ENCODE assay signal across 19 mouse cellular contexts in the genomic region with DNA sequence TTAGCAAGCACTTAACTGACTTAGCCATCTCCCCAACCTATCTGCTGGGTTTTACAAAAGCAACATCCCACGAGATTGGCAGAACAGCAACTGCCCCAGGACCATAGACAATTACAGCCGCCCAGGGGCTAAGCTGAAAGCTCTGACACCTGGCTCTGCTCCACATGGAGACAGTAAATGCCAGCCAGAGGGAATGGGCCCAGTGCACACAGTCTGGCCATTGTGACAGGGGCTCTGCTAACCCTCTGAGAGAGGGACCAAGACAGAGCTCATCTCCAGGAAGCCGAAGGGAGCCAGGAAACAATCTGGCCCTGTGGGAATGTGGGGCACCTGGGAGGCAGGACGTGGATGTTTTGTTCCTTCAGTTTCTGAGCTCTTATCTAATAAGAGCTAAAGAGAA. TPM values are rescaled to one million over a fixed set of nuclear protein-coding genes. Genes with fewer than 3 reads are reported as not detected.
DNase-seq lines count a peak whose midpoint lies in the region; ATAC-seq lines count a peak whose summit lies in the region.
"Had no signal": no experiment of that assay in that cellular context is flagged by ENCODE, and none has a peak within 500 bp of the region (broad histone marks: within the 10 kb centered on the region; RNA-seq: fewer than 3 reads in every experiment).

No protein-coding gene starts in this region.

- H3K9ac ChIP-seq in hindbrain, embryonic 13.5 days, result no peak overlapping the region
- no peak overlapping the region for H3K9ac ChIP-seq in neural tube, embryonic 15.5 days (replicated peaks)
- H3K9ac ChIP-seq: embryonic facial prominence, embryonic 15.5 days; liver, postnatal 0 days; neural tube, embryonic 13.5 days; stomach, embryonic 15.5 days had no signal

- intact Hi-C loops in left cerebral cortex, postnatal 4 days (cut with DNase I), result no loop called here
- intact Hi-C loops in left cerebral cortex, postnatal 14 days (cut with DNase I), result no loop called here

- H3K27me3 ChIP-seq in hindbrain, embryonic 13.5 days, result no peaks in the 10 kb centered on the region
- H3K27me3 ChIP-seq in limb, embryonic 10.5 days (ENCODE audit: low read depth, poor library complexity, severe bottlenecking), result 0 out of 2 replicates have a peak, but pooled peaks cover 4% of the 10 kb centered on the region
- H3K27me3 ChIP-seq in neural tube, embryonic 15.5 days (replicated peaks), result no peaks in the 10 kb centered on the region
- H3K27me3 ChIP-seq: embryonic facial prominence, embryonic 15.5 days; neural tube, embryonic 13.5 days; stomach, embryonic 15.5 days had no signal

- DNase-seq in left cerebral cortex, postnatal 4 days, result peak; percentile 50
- DNase-seq in left cerebral cortex, postnatal 14 days (ENCODE audit: low spot score in 2 of 2), result no peak
- DNase-seq in limb, embryonic 10.5 days (ENCODE audit: low spot score), result no peak
- no peak for DNase-seq in B cell, adult 2 months
- DNase-seq in frontal cortex, adult 2 months (ENCODE audit: extremely low spot score in 1 of 2, low spot score in 1 of 2), result no peak
- DNase-seq: adrenal gland, postnatal 25 days; cerebellum, adult 11-12 months; kidney, adult 18-20 months; kidney, postnatal 10 days; liver, postnatal 0 days; lung, postnatal 10 days; thymus, adult 2 months had no signal

- H3K9me3 ChIP-seq in hindbrain, embryonic 13.5 days, result no peaks in the 10 kb centered on the region
- no peaks in the 10 kb centered on the region for H3K9me3 ChIP-seq in limb, embryonic 10.5 days (replicated peaks)
- no peaks in the 10 kb centered on the region for H3K9me3 ChIP-seq in neural tube, embryonic 15.5 days (replicated peaks)
- H3K9me3 ChIP-seq: embryonic facial prominence, embryonic 15.5 days; neural tube, embryonic 13.5 days; stomach, embryonic 15.5 days had no signal

- H3K27ac ChIP-seq in hindbrain, embryonic 13.5 days, result peak overlapping the region; percentile 27
- H3K27ac ChIP-seq in limb, embryonic 10.5 days, result peak overlapping the region; percentile 54
- H3K27ac ChIP-seq in neural tube, embryonic 15.5 days (replicated peaks), result peak overlapping the region; percentile 25; the same call in 1 of the 2 replicates
- H3K27ac ChIP-seq: embryonic facial prominence, embryonic 15.5 days; layer of hippocampus, adult 2 months; neural tube, embryonic 13.5 days; stomach, embryonic 15.5 days had no signal

- no peaks in the 10 kb centered on the region for H3K36me3 ChIP-seq in hindbrain, embryonic 13.5 days
- H3K36me3 ChIP-seq in limb, embryonic 10.5 days, result no peaks in the 10 kb centered on the region
- H3K36me3 ChIP-seq in neural tube, embryonic 15.5 days, result no peaks in the 10 kb centered on the region
- H3K36me3 ChIP-seq: embryonic facial prominence, embryonic 15.5 days; neural tube, embryonic 13.5 days; stomach, embryonic 15.5 days had no signal

- H3K4me2 ChIP-seq in hindbrain, embryonic 13.5 days, result no peak overlapping the region
- H3K4me2 ChIP-seq in neural tube, embryonic 15.5 days, result no peak overlapping the region
- H3K4me2 ChIP-seq: embryonic facial prominence, embryonic 15.5 days; neural tube, embryonic 13.5 days; stomach, embryonic 15.5 days had no signal

- WGBS in hindbrain, embryonic 13.5 days, result 28% methylated on average over 4 of the region's 4 CpGs
- WGBS in limb, embryonic 10.5 days, result 41% methylated on average over 4 of the region's 4 CpGs
- WGBS in neural tube, embryonic 15.5 days, result 19% methylated on average over 4 of the region's 4 CpGs

- H3K4me1 ChIP-seq in hindbrain, embryonic 13.5 days (replicated peaks), result peaks cover 13% of the 10 kb centered on the region
- H3K4me1 ChIP-seq in limb, embryonic 10.5 days, result peaks cover 35% of the 10 kb centered on the region
- H3K4me1 ChIP-seq in neural tube, embryonic 15.5 days, result peaks cover 16% of the 10 kb centered on the region
- H3K4me1 ChIP-seq: embryonic facial prominence, embryonic 15.5 days; stomach, embryonic 15.5 days had no signal

- ATAC-seq in hindbrain, embryonic 13.5 days (ENCODE audit: low FRiP score), result 0 out of 2 replicates have a peak, but pooled peaks have one; percentile 49
- 0 out of 2 replicates have a peak, but pooled peaks have one; percentile 55 for ATAC-seq in neural tube, embryonic 15.5 days (ENCODE audit: low FRiP score)
- ATAC-seq: activated CD4-positive, CD25-positive, alpha-beta regulatory T cell, adult 4 months; liver, postnatal 0 days had no signal

- no peak overlapping the region for H3K4me3 ChIP-seq in hindbrain, embryonic 13.5 days
- no peak overlapping the region for H3K4me3 ChIP-seq in limb, embryonic 10.5 days
- H3K4me3 ChIP-seq in neural tube, embryonic 15.5 days (replicated peaks), result no peak overlapping the region
- H3K4me3 ChIP-seq: embryonic facial prominence, embryonic 15.5 days; layer of hippocampus, adult 2 months; neural tube, embryonic 13.5 days; stomach, embryonic 15.5 days had no signal

RNA-seq across cellular contexts. Expression of a gene that starts 13.6 kb away (rescaled TPM):
- total RNA-seq in left cerebral cortex, postnatal 4 days (2021), result 10 to 100 TPM; 17.4 to 19.3 TPM
- 10 to 100 TPM; 22.0 to 25.2 TPM for total RNA-seq in left cerebral cortex, postnatal 14 days (2021)
- 32.3 and 33.8 TPM in 2 replicates for polyA plus RNA-seq in hindbrain, embryonic 13.5 days (2015; fragmentation: Nextera tagmentation; extraction: Ambion mirVana)
- 18.4 and 20.2 TPM in 2 replicates for polyA plus RNA-seq in limb, embryonic 10.5 days (2016; fragmentation: Nextera tagmentation; extraction: Ambion mirVana)
- polyA plus RNA-seq in neural tube, embryonic 15.5 days (2015; fragmentation: Nextera tagmentation; extraction: Ambion mirVana), result 33.1 and 36.9 TPM in 2 replicates
- polyA plus RNA-seq in frontal cortex, adult 2 months (2012; rRNA removed), result 47.9 and 51.5 TPM in 2 replicates

RNA-seq across cellular contexts. Expression of a gene that starts 46.6 kb away (rescaled TPM):
- total RNA-seq in left cerebral cortex, postnatal 4 days (2021), result 1 to 10 TPM; 7.8 to 8.4 TPM
- total RNA-seq in left cerebral cortex, postnatal 14 days (2021), result 1 to 10 TPM; 4.2 to 5.2 TPM
- 7.0 and 8.0 TPM in 2 replicates for polyA plus RNA-seq in hindbrain, embryonic 13.5 days (2015; fragmentation: Nextera tagmentation; extraction: Ambion mirVana)
- 5.6 and 7.8 TPM in 2 replicates for polyA plus RNA-seq in limb, embryonic 10.5 days (2016; fragmentation: Nextera tagmentation; extraction: Ambion mirVana)
- polyA plus RNA-seq in neural tube, embryonic 15.5 days (2015; fragmentation: Nextera tagmentation; extraction: Ambion mirVana), result 6.5 and 6.6 TPM in 2 replicates
- 2.1 and 2.3 TPM in 2 replicates for polyA plus RNA-seq in frontal cortex, adult 2 months (2012; rRNA removed)
